Mouse (Mus musculus): ENCODE measurements around the gene Dynlt1a. TPM values are rescaled to one million over a fixed set of nuclear protein-coding genes. Genes with fewer than 3 reads are reported as not detected.
A peak's percentile ranks its signal among the peaks of the same experiment; 100 is the strongest.
"Not testable (repeated sequence)": the region's sequence is repeated elsewhere in the genome, so short reads cannot be mapped to it uniquely, and the experiment has no call there.

Dynlt1a gene
- total RNA-seq, 4 experiments from 2014 or later: 0.65 to 1.3 (median 1.1) TPM

GRCm38 (mm10) chr17:6289045-6289444 lies 28.3 kb downstream of the Dynlt1a start:
- DNase-seq (ENCODE audit: low spot score): not testable (repeated sequence)

GRCm38 (mm10) chr17:6286169-6286568 lies 31.1 kb downstream of the Dynlt1a start:
- DNase-seq (ENCODE audit: low spot score): not testable (repeated sequence)

DNA sequence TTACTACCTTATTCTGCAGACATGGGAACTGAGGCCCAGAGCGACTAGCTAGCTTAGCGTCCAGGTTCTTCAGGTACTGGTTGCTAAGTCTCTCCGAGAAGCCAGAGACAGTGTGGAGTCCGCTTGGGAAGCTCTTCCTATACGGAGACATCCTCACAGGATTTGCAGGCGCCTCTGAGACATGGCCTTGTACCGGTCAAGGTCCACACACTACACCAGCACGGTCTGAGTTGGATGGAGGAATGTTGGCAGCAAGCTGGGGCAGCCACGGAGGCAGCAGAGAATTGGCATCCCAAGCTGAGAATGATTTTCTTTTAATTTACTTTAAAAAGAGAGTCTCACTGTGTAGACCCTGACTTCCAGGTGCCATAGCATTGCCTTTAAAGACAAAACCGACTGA lies 34.2 kb downstream of the Dynlt1a start:
- DNase-seq (ENCODE audit: low spot score): not testable (repeated sequence)

GRCm38 (mm10) chr17:6280513-6280912 lies 36.8 kb downstream of the Dynlt1a start:
- DNase-seq (ENCODE audit: low spot score): not testable (repeated sequence)

GRCm38 (mm10) chr17:6279772-6280171 lies 37.5 kb downstream of the Dynlt1a start:
- DNase-seq (ENCODE audit: low spot score): not testable (repeated sequence)

DNA sequence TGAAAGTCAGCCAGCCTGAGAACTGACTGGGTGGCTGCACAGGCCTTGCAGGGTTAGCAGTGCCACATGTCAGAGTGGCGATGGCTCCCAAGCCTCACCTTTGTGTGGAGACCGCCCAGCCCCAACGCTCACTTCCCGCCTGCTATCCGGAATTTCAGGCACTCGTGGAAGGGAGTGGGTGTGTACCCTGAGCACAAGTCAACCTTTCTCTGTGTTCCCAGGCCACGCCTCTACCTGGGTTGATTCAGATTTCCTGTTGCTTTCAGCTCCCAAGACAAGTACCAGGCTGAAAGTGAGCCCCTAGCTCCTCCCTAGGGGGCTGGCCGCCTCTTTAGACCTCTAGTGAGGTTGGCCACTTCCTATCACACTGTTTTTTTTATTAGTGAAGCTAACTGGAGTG lies 38.1 kb downstream of the Dynlt1a start:
- DNase-seq (ENCODE audit: low spot score): not testable (repeated sequence)

GRCm38 (mm10) chr17:6274693-6275092 lies 42.6 kb downstream of the Dynlt1a start:
- not testable (repeated sequence) for DNase-seq (ENCODE audit: low spot score)

DNA sequence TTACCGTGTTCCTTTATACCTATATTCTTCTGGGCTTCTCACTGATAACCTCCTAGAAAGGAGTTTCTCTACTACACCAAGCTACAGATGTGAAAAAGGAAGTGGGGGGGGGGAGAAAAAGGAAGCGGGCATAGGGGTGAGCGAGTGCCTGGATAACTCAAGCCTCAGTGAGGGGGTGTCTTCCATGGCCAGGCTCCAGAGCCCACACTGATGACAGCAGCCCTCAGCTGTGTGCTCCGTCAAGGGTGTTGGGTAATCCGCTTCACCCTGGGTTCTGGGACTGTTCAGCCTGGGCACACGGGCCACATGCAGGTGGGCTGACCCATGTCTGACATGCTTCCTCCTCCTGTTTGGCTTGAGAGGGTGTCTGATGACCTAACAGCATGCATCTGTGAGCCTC lies 45.3 kb downstream of the Dynlt1a start:
- DNase-seq (ENCODE audit: low spot score): not testable (repeated sequence)

DNA sequence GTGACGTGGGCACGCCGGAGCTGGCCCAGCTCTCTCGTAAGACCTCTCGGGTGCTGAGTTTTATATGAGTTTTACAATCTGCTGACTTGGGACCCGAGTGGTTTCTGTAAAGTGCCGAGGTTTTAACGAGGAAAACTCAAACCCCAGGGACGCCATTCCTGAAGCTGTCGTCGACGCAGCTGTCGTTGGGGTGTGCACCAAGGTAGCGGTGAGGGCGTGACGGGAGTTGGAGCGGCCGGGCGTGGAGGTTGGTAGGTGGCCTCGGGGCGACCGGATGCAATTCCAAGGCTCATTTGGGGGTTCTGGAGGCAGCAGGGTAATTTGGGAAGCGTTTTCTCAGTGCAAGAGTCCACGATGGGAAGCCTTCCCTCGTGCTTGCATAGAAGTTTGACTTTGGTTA lies 46.5 kb downstream of the Dynlt1a start:
- not testable (repeated sequence) for DNase-seq (ENCODE audit: low spot score)

GRCm38 (mm10) chr17:6269876-6270831 lies 47.1 kb downstream of the Dynlt1a start:
- peak; percentile 21 for DNase-seq (ENCODE audit: low spot score)

- DNase-seq (ENCODE audit: low spot score): not testable (repeated sequence)
These were observed 60.2 kb downstream of the Dynlt1a start for GRCm38 (mm10) chr17:6257070-6257456.

DNA sequence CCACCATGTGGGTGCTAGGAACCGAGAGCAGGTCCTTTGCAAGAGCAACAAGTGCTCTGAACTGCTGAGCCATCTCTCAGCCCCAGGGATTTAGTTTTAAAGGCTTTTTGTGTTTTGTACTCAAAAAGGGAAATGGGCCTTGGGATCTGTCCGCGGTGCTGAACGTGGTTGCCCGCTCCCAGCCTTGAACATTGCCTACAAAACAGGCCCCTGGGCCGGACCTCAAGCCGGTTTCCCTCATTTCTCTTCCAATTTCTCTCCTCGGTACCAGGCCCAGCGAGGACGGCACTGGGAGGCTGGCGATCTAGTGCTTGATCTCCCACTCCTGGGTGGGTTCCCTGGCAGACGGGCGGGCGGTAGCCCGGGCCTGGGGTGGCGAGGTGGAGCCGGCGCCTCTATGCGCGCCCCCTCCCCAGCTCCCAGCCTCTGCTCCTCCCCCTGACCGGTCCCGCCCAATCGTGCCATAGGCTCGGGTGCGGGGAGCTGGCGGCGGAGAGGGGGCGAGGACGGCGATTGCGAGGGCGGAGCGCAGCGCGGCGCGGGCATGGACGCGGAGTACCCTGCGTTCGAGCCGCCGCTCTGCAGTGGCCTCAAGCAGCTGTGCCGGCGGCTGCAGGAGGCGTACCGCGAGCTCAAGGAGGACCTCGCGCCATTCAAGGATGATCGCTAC lies 60.8 kb downstream of the Dynlt1a start, which contains the start of gene Tmem181a:
TSS of gene Tmem181a (plus strand) at position 461 of the 670 bp plus-strand sequence.
- not testable (repeated sequence) for DNase-seq (ENCODE audit: low spot score)

Other genes starting within 250 kb of the Dynlt1a start
- 1 to 10 TPM; 6.2 to 8.3 (median 6.7) TPM for gene Serac1, start 237.8 kb downstream of the Dynlt1a start, total RNA-seq (2022)
- gene Gtf2h5, start 237.7 kb downstream of the Dynlt1a start, total RNA-seq (2022): 10 to 100 TPM; 58.4 to 70.5 (median 62.3) TPM
- gene Tulp4, start 211.1 kb downstream of the Dynlt1a start, total RNA-seq (2022): 100 to 1,000 TPM; 100 to 109 (median 105) TPM
- gene Tmem181a, start 60.6 kb downstream of the Dynlt1a start, total RNA-seq (2022): 1 to 10 TPM; 6.2 to 7.8 (median 7.2) TPM
- 10 to 100 TPM; 35.1 to 40.2 (median 38.2) TPM for gene Dynlt1b, start 112.6 kb upstream of the Dynlt1a start, total RNA-seq (2022)

Measured in heart, adult 8-10 months (tissue).